Mouse (Mus musculus) liver, embryonic 14.5 days (tissue): ENCODE data around the gene Selenop.

Experiments used
- CTCF ChIP-seq: IDR thresholded peaks from 2 replicates; pipeline ENCODE4 v1.5.1; 2016; ENCODE audit warnings: antibody characterized with exemption, low read depth, control low read depth
- EP300 ChIP-seq: IDR thresholded peaks from 2 replicates; pipeline ENCODE4 v1.6.1; 2016; ENCODE audit warnings: antibody characterized with exemption, low read depth

DNA sequence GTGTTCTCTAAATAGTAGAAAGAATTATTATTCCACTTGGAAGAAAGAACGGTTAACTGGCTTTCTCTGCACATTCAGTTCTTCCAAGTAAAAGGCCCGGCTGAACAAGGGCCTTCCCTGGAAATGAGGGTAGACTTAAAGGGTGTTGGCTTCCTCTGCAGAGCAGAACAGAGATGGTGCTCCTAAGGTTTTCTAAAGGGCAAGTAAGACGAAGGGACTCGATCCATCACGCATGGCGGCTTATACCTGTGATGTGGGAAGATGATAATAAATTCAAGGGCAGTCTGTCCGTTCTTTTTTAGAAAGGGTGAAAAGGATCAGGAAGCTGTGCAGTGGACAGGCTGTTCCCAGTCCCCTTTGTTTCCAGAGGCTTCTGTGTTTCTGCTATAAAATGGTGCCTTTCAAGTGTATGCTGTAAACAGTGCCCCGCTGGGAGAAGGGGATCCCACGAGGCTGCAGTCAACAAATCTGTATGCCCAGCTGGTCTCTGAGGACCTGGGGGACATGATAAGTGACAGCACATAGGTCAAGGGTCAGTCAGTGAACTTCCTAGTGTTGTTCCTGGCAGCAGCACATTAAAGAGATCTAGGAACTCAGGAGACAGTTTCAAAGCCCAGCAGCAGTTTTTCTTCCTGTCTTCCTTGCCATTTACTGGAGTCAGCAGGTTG lies 36.0 kb upstream of the Selenop start:
- TF ChIP-seq CTCF (no peak), EP300 (no peak)
